In genomic region chr5:105930282-105930681, GRCm38 (mm10) we compare ENCODE assay signal across 9 mouse cellular contexts. TPM values are rescaled to one million over a fixed set of nuclear protein-coding genes. Genes with fewer than 3 reads are reported as not detected.
DNase-seq lines count a peak whose midpoint lies in the region; ATAC-seq and TF ChIP-seq lines count a peak whose summit lies in the region.
"Had no signal": no experiment of that assay in that cellular context is flagged by ENCODE, and none has a peak within 500 bp of the region (broad histone marks: within the 10 kb centered on the region; RNA-seq: fewer than 3 reads in every experiment).

No protein-coding gene starts in this region.

- no peak for TF ChIP-seq POLR2A in ES-Bruce4 (IDR thresholded peaks at IDR 0.05; ENCODE audit: insufficient read depth, low read length)
- TF ChIP-seq POLR2A in cerebellum, adult 2 months (IDR thresholded peaks at IDR 0.05; ENCODE audit: borderline replicate concordance, insufficient read depth, low read length), result no peak

- no peak for ATAC-seq in intestine, postnatal 0 days
- no peak for ATAC-seq in intestine, embryonic 15.5 days
- ATAC-seq in megakaryocyte-erythroid progenitor cell, adult 5-6 weeks (replicated peaks; ENCODE audit: low FRiP score, low TSS enrichment, poor library complexity, severe bottlenecking), result 0 out of 2 replicates have a peak, but pooled peaks have one; percentile 57
- no peak for ATAC-seq in inflammation-experienced regulatory T-cells, adult 6 months

- no peaks in the 10 kb centered on the region for H3K36me3 ChIP-seq in intestine, postnatal 0 days (ENCODE audit: control insufficient read depth, insufficient read depth)
- no peaks in the 10 kb centered on the region for H3K36me3 ChIP-seq in intestine, embryonic 15.5 days
- H3K36me3 ChIP-seq in ES-Bruce4 (ENCODE audit: control insufficient read depth, insufficient read depth, low read length, poor library complexity, severe bottlenecking), result no peaks in the 10 kb centered on the region

- WGBS in intestine, postnatal 0 days, result 25% methylated on average over 3 of the region's 3 CpGs
- WGBS in intestine, embryonic 15.5 days, result 30% methylated on average over 3 of the region's 3 CpGs
- 38% methylated on average over 3 of the region's 3 CpGs for WGBS in cerebellum, adult 2 months

- peak; percentile 11 to 30 for DNase-seq in cerebellum, adult 2 months
- DNase-seq in ovary, postnatal 14 days (ENCODE audit: low spot score), result no peak
- DNase-seq in layer of hippocampus, postnatal 36 days, result no peak

- H3K9me3 ChIP-seq in intestine, postnatal 0 days (ENCODE audit: control insufficient read depth), result no peaks in the 10 kb centered on the region
- H3K9me3 ChIP-seq in intestine, embryonic 15.5 days, result no peaks in the 10 kb centered on the region
- H3K9me3 ChIP-seq in ES-Bruce4 (replicated peaks; ENCODE audit: control insufficient read depth, insufficient read depth, low read length, poor library complexity, severe bottlenecking), result no peaks in the 10 kb centered on the region

- H3K27me3 ChIP-seq in intestine, postnatal 0 days (replicated peaks; ENCODE audit: control insufficient read depth, insufficient read depth, low read length), result no peaks in the 10 kb centered on the region
- no peaks in the 10 kb centered on the region for H3K27me3 ChIP-seq in intestine, embryonic 15.5 days (replicated peaks)
- no peaks in the 10 kb centered on the region for H3K27me3 ChIP-seq in ES-Bruce4 (ENCODE audit: control insufficient read depth, insufficient read depth, low read length, poor library complexity, severe bottlenecking)
- no peaks in the 10 kb centered on the region for H3K27me3 ChIP-seq in cerebellum, adult 2 months (ENCODE audit: control insufficient read depth, insufficient read depth, low read length)

- no peak overlapping the region for H3K4me2 ChIP-seq in intestine, postnatal 0 days (replicated peaks; ENCODE audit: low read depth)
- no peak overlapping the region for H3K4me2 ChIP-seq in intestine, embryonic 15.5 days (replicated peaks)

- H3K4me3 ChIP-seq in intestine, postnatal 0 days (ENCODE audit: low read depth, low read length), result no peak overlapping the region
- H3K4me3 ChIP-seq in intestine, embryonic 15.5 days (replicated peaks), result no peak overlapping the region
- H3K4me3 ChIP-seq in ES-Bruce4 (ENCODE audit: low read depth, low read length), result no peak overlapping the region
- no peak overlapping the region for H3K4me3 ChIP-seq in cerebellum, adult 2 months (replicated peaks; ENCODE audit: insufficient read depth, low read depth, low read length)

- no peak overlapping the region for H3K27ac ChIP-seq in intestine, postnatal 0 days (ENCODE audit: low read depth, low read length)
- no peak overlapping the region for H3K27ac ChIP-seq in intestine, embryonic 15.5 days
- H3K27ac ChIP-seq in ES-Bruce4 (ENCODE audit: insufficient read depth, low read length), result no peak overlapping the region
- no peak overlapping the region for H3K27ac ChIP-seq in cerebellum, adult 2 months (ENCODE audit: insufficient read depth, low read length)
- H3K27ac ChIP-seq: macrophage had no signal

- H3K9ac ChIP-seq in intestine, postnatal 0 days (ENCODE audit: low read depth, low read length), result no peak overlapping the region
- no peak overlapping the region for H3K9ac ChIP-seq in intestine, embryonic 15.5 days
- no peak overlapping the region for H3K9ac ChIP-seq in ES-Bruce4 (ENCODE audit: low read depth, poor library complexity, severe bottlenecking)

- no peaks in the 10 kb centered on the region for H3K4me1 ChIP-seq in intestine, postnatal 0 days (replicated peaks; ENCODE audit: control insufficient read depth, insufficient read depth, low read length)
- no peaks in the 10 kb centered on the region for H3K4me1 ChIP-seq in intestine, embryonic 15.5 days (replicated peaks)
- no peaks in the 10 kb centered on the region for H3K4me1 ChIP-seq in ES-Bruce4 (ENCODE audit: control insufficient read depth, insufficient read depth, low read length)
- H3K4me1 ChIP-seq in cerebellum, adult 2 months (ENCODE audit: control insufficient read depth, insufficient read depth, low read length), result no peaks in the 10 kb centered on the region

- peak; percentile 73 for TF ChIP-seq CTCF in intestine, postnatal 0 days (IDR thresholded peaks at IDR 0.05; ENCODE audit: low read depth)
- TF ChIP-seq CTCF in ES-Bruce4 (IDR thresholded peaks at IDR 0.05; ENCODE audit: low read depth, low read length), result peak; percentile 68
- peak; percentile 70; the same call in 1 of the 2 replicates for TF ChIP-seq CTCF in cerebellum, adult 2 months (IDR thresholded peaks at IDR 0.05; ENCODE audit: borderline replicate concordance, insufficient read depth, low read depth, low read length)

- no peak for TF ChIP-seq EP300 in ES-Bruce4 (IDR thresholded peaks at IDR 0.05; ENCODE audit: insufficient read depth, low read depth, low read length)

RNA-seq across cellular contexts. Expression of gene Zfp326, which starts 53.9 kb away (rescaled TPM):
- 19.9 and 21.0 TPM in 2 replicates for polyA plus RNA-seq in intestine, postnatal 0 days (2015; fragmentation: Nextera tagmentation; extraction: Ambion mirVana)
- 29.0 and 32.7 TPM in 2 replicates for polyA plus RNA-seq in intestine, embryonic 15.5 days (2015; fragmentation: Nextera tagmentation; extraction: Ambion mirVana)
- polyA plus RNA-seq in ES-Bruce4 (2011; ENCODE audit: insufficient read depth, insufficient read length, low read depth, missing spikeins), result 42.6 and 44.8 TPM in 2 replicates
- 25.2 and 29.3 TPM in 2 replicates for polyA plus RNA-seq in cerebellum, adult 2 months (2012; rRNA removed)
- total RNA-seq in megakaryocyte-erythroid progenitor cell, adult 5-6 weeks (2014; fragmentation: Nextera tagmentation), result 18.3 and 41.6 TPM in 2 replicates
- total RNA-seq in megakaryocyte-erythroid progenitor cell, adult 5-6 weeks (2017), result 30.3 and 36.2 TPM in 2 replicates
- total RNA-seq in layer of hippocampus, postnatal 36 days (2021), result 10 to 100 TPM; 38.8 to 41.3 TPM
- 10 to 100 TPM; 13.0 to 23.1 (median 15.0) TPM for polyA plus RNA-seq in inflammation-experienced regulatory T-cells, adult 6 months (2017; shearing (Covaris generic))

Comparison
In these comparisons a context has a peak if more than half of its experiments do, and no peak if none do; other contexts are left out.
1. DNase-seq: peak in cerebellum, adult 2 months (2 of 2); none in ovary, postnatal 14 days (single experiment) and layer of hippocampus, postnatal 36 days (0 of 2).
2. Peak in every context shown above with its lines, with median percentiles within 50 percentile points of each other: CTCF ChIP-seq.